Mouse (Mus musculus) lung, postnatal 25 days (tissue): ENCODE results near the gene Slc4a4.

Experiments
- DNase-seq: peaks from one replicate; pipeline ENCODE4 v3.0.0; 2022; ENCODE audit warnings: low spot score

Gene Slc4a4

DNA sequence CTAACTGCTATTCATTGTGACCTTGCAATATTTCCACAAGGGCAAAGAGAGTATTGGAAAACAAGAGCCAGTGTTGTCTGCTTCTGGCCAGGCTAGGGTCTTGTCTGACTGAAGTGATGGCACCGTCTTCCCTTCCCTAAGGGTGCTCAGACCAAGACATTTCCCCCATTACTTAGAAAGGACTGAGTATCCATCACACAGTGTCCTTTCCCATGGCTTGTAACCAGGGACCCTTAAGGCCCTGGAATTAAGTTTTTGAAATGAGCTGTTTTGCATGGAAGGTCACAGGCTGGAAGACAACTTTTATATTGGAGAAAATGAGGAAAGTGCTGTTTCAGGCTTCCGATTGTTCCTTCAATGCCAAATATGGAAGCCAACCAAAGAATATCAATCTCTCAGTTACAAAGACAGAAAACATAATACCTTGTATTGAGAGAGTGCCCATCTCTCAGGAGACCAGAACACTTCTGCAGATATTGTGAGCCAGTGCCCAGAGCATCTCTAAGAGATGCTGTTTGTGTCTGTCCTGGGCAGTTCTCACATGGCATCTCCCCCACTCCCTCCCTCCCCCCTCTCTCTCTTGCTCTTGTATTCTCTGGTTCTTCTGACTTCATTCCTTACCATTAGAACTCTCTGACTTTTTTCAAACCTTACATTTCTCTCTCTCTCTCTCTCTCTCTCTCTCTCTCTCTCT is 284.6 kb downstream of the Slc4a4 start:
- DNase-seq = no peak

DNA sequence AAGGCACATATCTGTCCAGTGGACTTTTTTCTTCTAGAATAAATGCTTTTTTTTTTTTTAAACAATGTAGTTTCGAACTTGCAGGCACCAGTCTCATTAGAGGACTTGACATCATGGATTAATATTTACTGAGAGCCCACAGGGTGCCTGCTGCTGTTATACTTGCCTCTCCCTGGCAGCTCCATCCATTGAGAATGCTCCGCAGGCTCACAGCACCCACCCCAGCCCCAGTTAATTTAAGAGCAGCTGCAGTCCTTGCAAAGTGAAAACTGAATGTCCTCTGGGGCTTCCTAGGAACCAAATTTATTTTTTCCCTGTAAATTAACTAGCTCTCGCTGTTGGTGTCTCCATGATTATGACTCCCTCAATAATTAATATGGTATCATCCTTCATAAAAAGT is 303.4 kb downstream of the Slc4a4 start:
- DNase-seq = no peak

- no peak for DNase-seq
These were observed 308.0 kb downstream of the Slc4a4 start for GRCm38 (mm10) chr5:89194654-89195053.

- DNase-seq = no peak
These were observed 311.9 kb downstream of the Slc4a4 start for GRCm38 (mm10) chr5:89198501-89198900.

DNA sequence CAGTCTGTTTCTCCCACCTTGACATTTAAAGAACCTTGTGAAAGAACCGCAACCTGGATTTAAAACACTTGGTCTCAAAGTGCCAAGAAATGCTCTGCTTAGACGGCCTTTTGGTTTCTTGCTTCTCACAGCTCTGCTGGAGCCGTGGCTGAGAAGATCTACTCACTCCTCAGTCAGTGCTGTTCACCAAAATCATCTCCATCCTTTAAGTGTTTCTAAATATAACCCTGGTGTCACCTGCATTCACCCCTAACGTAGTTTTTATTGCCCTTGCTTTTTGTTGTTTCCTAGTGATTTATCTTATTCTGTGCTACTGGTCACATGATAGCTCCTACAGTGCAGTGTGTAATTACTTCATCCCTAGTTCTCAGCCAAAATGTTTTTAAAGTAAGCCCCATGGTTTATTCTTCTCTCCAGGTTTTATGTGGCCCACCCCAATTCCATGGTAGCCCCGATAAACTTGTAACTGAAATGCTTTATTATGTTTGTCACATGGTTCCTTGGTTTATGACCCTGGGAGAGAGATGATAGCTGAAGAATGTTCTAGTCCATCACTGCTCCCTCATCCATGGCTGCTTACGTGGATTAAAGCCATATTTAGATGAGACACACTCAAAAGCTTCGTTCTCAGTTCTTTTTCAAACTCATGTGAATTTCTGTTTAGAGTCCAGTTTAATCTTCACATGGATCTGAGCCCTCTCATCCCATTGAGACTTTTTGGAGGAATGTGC is 323.5 kb downstream of the Slc4a4 start:
- no peak for DNase-seq

- no peak for DNase-seq
These were observed 324.4 kb downstream of the Slc4a4 start for GRCm38 (mm10) chr5:89211057-89211456.

DNA sequence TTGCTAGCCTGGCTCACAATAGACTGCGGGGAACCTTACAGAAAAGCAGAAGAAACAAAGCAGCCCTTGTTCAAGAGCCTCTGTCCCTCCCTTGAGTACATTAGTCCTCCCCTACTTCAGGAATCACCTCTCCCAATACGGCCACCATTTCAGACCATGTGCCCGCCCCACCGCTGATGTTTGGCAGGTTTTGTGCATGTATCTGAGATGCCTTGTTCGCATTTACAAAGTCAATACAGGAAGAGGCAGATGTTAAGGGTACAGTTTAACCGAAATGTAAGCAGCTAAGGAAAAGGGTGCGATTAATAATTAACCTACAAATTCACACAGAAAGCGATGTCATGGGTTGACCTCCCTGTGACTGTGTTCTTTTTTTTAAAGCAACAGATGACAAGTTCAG is 331.6 kb downstream of the Slc4a4 start:
- DNase-seq = no peak

DNA sequence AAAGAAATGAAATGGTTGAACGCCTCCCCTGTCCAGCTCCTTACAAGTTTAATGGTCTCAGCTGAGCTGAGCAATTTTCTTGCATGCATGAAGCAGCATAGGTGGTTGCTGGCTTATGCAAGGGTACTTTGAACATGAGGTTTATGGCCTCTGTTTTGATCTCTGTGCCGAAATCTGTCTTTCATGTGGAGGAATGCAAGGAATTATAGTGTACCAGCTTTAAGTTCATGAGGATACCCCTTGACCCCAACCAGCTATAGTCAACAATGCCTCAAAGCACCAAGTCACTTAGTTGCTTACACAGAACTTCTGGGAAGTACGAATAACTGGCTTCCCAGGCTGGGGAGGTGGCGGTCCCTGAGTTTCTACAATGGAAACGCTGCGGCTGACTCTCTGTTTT is 332.1 kb downstream of the Slc4a4 start:
- DNase-seq = no peak

DNA sequence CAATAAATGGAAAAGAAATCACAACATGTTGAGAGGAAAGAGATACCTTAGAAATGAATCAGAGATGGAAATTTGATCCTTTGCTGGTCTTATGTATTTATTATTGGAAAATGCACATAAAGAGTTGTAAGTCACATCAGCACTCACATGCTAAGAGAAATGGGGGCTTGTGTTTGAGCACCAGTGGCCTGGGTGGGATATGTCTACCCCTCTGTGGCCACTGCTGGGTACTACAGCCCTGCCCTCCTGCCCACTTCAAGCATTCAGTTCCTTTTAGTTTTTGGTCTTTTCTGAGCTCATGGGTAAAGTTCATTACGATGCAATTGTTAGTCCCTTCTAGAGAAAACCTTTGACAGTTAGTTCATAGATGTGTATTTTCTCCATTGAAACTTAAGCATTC is 335.0 kb downstream of the Slc4a4 start:
- DNase-seq = no peak

DNA sequence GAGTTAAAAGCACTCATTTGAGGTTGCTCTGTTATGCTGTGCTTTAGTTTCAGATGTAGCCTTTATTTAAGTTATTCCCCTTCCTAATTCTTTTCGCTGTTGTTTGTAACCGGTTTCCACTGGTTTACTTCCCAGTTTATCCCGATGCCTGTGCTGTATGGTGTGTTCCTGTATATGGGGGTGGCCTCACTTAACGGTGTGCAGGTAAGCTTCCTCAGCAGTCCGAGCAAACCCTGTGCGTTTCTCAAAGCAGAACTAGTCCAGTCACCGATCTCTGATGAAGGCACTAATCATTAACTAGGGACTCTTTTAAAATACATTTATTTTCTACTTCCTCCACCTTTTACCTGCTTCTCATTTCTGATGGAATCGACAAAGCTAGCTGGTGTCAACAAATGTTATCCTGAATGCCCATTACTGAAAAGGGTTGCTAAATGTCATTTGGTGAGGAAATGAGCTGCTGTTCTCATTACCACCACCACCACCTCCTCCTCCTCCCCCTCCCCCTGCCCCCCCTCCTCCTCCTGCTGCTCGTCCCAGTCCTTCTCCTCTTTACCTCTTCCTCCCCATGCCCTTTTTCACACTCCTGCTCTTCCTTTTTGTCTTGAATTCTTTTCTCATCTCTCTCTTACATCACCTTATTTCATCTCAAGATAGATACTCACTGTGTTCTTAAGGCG is 336.6 kb downstream of the Slc4a4 start:
- DNase-seq = no peak

DNA sequence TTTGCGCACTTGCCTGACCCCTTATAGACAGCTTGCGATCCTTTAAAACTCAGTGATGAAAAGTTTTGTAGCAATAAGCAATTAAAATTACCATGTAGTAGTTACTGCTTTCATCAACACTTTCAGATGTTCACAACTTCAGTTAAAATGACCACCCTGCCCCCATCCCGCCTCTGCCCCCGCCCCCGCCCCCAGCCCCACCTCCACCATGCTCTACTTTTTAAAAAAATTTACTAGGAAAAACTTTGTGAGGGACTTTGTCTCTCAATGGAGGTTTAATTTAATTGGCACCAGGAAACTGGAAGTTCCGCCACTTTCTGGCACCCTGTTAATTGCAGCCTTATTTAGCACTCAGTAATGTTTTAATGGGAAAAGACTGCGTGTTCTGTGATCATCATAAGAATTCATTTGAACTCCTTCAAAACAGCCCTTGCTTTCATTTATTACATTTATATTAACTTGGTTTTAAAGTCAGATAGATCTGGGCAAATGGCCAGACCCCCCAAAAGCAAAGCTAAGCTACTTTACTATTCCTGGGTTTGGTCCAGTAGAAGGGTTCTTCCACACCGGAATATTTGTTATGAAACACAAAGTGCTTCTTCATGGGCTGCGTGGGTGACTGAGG is 337.2 kb downstream of the Slc4a4 start:
- DNase-seq = no peak

- DNase-seq = no peak
These were observed 341.3 kb downstream of the Slc4a4 start for GRCm38 (mm10) chr5:89227948-89228347.

- DNase-seq = no peak
These were observed 343.0 kb downstream of the Slc4a4 start for GRCm38 (mm10) chr5:89229606-89230005.

DNA sequence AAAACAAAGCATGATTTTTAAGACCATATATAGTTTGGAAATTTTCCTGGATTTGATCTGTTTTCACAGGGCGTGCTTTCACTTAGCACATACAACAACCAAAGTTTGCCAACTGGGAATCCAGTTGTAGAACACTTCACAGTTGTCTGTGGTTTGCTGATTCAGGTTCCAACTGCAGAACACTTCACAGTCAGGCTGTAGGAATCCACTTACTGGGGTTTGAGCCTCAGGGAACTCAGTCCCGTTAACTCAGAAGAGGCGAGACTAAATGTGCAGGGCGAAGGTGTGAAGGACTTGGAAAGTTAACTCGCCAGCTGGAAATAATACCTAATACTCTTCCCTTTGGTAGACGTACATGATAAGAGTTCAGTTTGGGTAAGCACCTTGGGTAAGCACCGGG is 345.7 kb downstream of the Slc4a4 start:
- DNase-seq = no peak

DNA sequence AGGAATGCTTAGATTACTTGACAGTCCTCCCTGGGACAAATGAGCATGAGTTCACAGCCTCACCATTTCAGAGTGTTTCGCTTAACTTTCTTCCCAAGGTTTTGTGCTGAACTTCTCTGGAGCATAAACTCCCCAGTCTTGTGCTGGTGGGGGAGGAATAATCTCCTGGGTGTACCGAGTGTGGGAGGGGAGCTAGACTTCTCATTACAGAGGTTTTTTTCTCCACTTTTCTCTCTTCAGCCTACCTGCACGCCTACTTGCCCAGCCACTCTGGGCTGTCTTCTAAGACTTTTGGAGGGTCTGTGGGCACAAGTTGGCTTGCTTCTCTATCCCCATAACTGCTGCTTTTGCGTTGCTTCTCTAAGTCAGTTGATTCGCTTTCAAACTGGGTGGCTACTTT is 365.2 kb downstream of the Slc4a4 start:
- DNase-seq = no peak

DNA sequence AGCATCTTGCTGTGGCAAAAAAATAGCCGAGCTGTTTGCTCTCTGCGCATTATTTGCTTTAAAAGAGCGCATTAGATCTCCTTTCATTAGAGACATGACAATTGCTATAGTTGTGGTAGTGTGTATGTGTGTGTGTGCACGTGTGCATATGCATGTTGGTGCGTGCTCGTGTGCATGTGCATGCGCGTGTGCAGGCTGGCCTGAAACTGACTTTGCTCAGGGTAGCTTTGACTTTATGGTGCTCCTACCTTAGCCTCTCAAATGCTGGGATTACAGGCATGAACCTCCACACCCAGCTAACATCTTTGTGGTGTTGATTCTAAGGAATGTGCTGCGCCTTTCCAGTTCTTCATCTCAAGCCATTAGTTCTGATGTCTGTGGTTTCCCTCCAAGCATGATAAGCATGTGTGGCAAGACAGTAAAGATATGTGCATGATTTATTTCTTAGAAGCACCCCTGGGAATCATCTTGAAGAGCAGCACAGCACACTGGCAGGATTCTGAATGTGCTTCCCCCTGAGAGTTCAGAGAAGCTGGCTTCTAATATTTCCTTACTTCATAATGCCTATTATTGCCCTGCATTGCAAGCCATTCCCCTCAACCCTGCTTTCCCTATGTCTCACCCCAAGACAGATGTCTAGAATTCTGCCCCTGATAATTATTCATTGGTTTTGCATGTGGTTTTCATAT is 373.3 kb downstream of the Slc4a4 start:
- no peak for DNase-seq

DNA sequence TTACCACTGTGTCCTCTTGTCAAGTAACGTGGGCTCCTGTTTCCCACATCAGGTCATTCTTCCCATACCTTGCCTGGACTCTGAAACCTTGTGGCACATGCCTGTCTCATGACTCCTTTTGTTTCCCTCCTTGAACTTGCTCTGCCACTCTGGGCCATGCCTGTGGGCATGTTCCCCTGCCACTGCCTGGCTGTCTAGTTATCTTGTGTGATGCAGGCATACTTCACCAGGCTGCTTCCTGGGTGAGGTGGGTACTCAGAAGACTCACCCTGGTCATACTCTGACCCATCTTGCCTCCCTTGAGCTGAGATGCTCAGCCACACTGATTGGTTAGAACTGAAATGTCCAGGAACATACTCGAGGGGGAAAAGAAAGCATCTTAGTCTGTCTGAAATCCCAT is 390.4 kb downstream of the Slc4a4 start:
- DNase-seq = peak; percentile 34

GRCm38 (mm10) chr5:89277616-89278015 is 391.0 kb downstream of the Slc4a4 start:
- peak; percentile 83 for DNase-seq

- peak; percentile 62 for DNase-seq
These were observed 391.7 kb downstream of the Slc4a4 start for GRCm38 (mm10) chr5:89278309-89278708.

- no peak for DNase-seq
These were observed 393.8 kb downstream of the Slc4a4 start for GRCm38 (mm10) chr5:89280312-89280863.
